Mouse (Mus musculus) CH12.LX (cell line): ENCODE data around the gene Cyp2w1. TPM values are rescaled to one million over a fixed set of nuclear protein-coding genes. Genes with fewer than 3 reads are reported as not detected.

Experiments used
- DNase-seq: peaks from one replicate; pipeline ENCODE4 v3.0.0-alpha.2; 2013; ENCODE audit errors: extremely low read depth
- H3K27ac ChIP-seq: 2 replicates; pipeline ENCODE4 v1.5.1; 2012; ENCODE audit warnings: low read depth, mild to moderate bottlenecking, control low read depth, moderate library complexity; ENCODE audit not compliant: insufficient read depth
- H3K27me3 ChIP-seq: replicated peaks from 2 replicates; pipeline ENCODE3; 2012; ENCODE audit warnings: inconsistent platforms
- H3K36me3 ChIP-seq, 2 experiments: replicated peaks in 1 of 2; 2 replicates each; pipeline versions ENCODE3 to v1.6.1; 2012; ENCODE audit warnings: inconsistent platforms in 1 of 2, low read length in 1 of 2, mild to moderate bottlenecking in 1 of 2, mixed read lengths in 1 of 2, moderate library complexity in 1 of 2; ENCODE audit not compliant: control insufficient read depth in 1 of 2, insufficient read depth in 1 of 2
- H3K4me1 ChIP-seq, 2 experiments: 2 replicates each; pipeline ENCODE4 v1.6.1; 2012; ENCODE audit warnings: inconsistent platforms in 1 of 2, moderate library complexity in 1 of 2; ENCODE audit not compliant: insufficient read depth in 2 of 2, control insufficient read depth in 1 of 2
- H3K4me2 ChIP-seq: 2 replicates; pipeline ENCODE4 v1.6.1; 2012; ENCODE audit warnings: low read depth, mild to moderate bottlenecking, control low read depth; ENCODE audit not compliant: poor library complexity, insufficient read depth, severe bottlenecking
- H3K4me3 ChIP-seq, 3 experiments: fragments of 150-350 bp in 1 of 3; sonication (generic) in 1 of 3; replicated peaks in 1 of 3; 2 replicates each; pipeline versions ENCODE3 to v1.5.1; 2011 to 2012; ENCODE audit warnings: low read depth in 2 of 3, low read length in 2 of 3, mild to moderate bottlenecking in 2 of 3, moderate library complexity in 2 of 3, control low read depth in 1 of 3, improper control_type of control experiment in 1 of 3, inconsistent platforms in 1 of 3, mixed read lengths in 1 of 3; ENCODE audit not compliant: poor library complexity in 1 of 3
- H3K79me2 ChIP-seq: replicated peaks from 2 replicates; pipeline ENCODE4 v1.6.1; 2012; ENCODE audit warnings: mild to moderate bottlenecking, moderate library complexity; ENCODE audit not compliant: control insufficient read depth, poor library complexity, insufficient read depth, severe bottlenecking; ENCODE audit errors: extremely low read depth
- H3K9ac ChIP-seq: 2 replicates; pipeline ENCODE4 v1.6.1; 2012; ENCODE audit warnings: low read depth, mild to moderate bottlenecking, control low read depth, moderate library complexity; ENCODE audit not compliant: insufficient read depth
- H3K9me3 ChIP-seq: replicated peaks from 2 replicates; pipeline ENCODE3; 2012; ENCODE audit warnings: low read length, inconsistent platforms, mixed read lengths
- BHLHE40 ChIP-seq: IDR thresholded peaks from 2 replicates; pipeline ENCODE4 v1.6.1; 2011; ENCODE audit warnings: mild to moderate bottlenecking, low read depth, low read length, improper control_type of control experiment
- CTCF ChIP-seq, 2 experiments: IDR thresholded peaks in 1 of 2; conservative IDR thresholded peaks in 1 of 2; 2 replicates each; pipeline ENCODE4 v1.5.1; 2011 to 2012; ENCODE audit warnings: low read depth in 2 of 2, low read length in 2 of 2, improper control_type of control experiment in 1 of 2, inconsistent platforms in 1 of 2, mild to moderate bottlenecking in 1 of 2, moderate library complexity in 1 of 2
- ETS1 ChIP-seq: conservative IDR thresholded peaks from 2 replicates; pipeline ENCODE4 v1.6.1; 2012; ENCODE audit warnings: low read depth, mild to moderate bottlenecking, inconsistent platforms, low read length, improper control_type of control experiment, moderate library complexity
- HCFC1 ChIP-seq: IDR thresholded peaks from 2 replicates; pipeline ENCODE4 v1.6.1; 2012; ENCODE audit warnings: low read depth, mild to moderate bottlenecking, inconsistent platforms, low read length, improper control_type of control experiment
- MAZ ChIP-seq: IDR thresholded peaks from 2 replicates; pipeline ENCODE4 v1.6.1; 2012; ENCODE audit warnings: low read depth, mild to moderate bottlenecking, inconsistent platforms, low read length, improper control_type of control experiment, moderate library complexity
- MEF2A ChIP-seq: IDR thresholded peaks from 2 replicates; pipeline ENCODE4 v1.6.1; 2014; ENCODE audit warnings: low read depth, mild to moderate bottlenecking, inconsistent platforms, low read length, improper control_type of control experiment, borderline replicate concordance
- MYC ChIP-seq: IDR thresholded peaks from 2 replicates; pipeline ENCODE4 v1.6.1; 2011; ENCODE audit warnings: low read depth, mild to moderate bottlenecking, improper control_type of control experiment, low read length
- NELFE ChIP-seq: IDR thresholded peaks from 2 replicates; pipeline ENCODE4 v1.6.1; 2011; ENCODE audit warnings: low read depth, low read length, improper control_type of control experiment
- PAX5 ChIP-seq: IDR thresholded peaks from 2 replicates; pipeline ENCODE4 v1.6.1; 2012; ENCODE audit warnings: low read length, inconsistent platforms, mixed read lengths
- RAD21 ChIP-seq: IDR thresholded peaks from 2 replicates; pipeline ENCODE4 v1.6.1; 2011; ENCODE audit warnings: low read depth, mild to moderate bottlenecking, low read length, improper control_type of control experiment, moderate library complexity
- RCOR1 ChIP-seq: conservative IDR thresholded peaks from 2 replicates; pipeline ENCODE4 v1.6.1; 2012; ENCODE audit warnings: low read depth, mild to moderate bottlenecking, inconsistent platforms, low read length, improper control_type of control experiment
- SMC3 ChIP-seq: IDR thresholded peaks from 2 replicates; pipeline ENCODE4 v1.6.1; 2011; ENCODE audit warnings: low read depth, low read length, improper control_type of control experiment
- ZMIZ1 ChIP-seq: IDR thresholded peaks from 2 replicates; pipeline ENCODE4 v1.6.1; 2012; ENCODE audit warnings: low read depth, mild to moderate bottlenecking, inconsistent platforms, low read length, improper control_type of control experiment
- ZNF384 ChIP-seq: IDR thresholded peaks from 2 replicates; pipeline ENCODE4 v1.6.1; 2012; ENCODE audit warnings: low read depth, low read length, improper control_type of control experiment, inconsistent platforms
- dilution Hi-C: fragments of 300-500 bp; cut with MboI; formaldehyde crosslinking; loops from 2 replicates; pipeline ENCODE4 v1.14.3; 2020; ENCODE audit warnings: low sequenced_read_pairs; ENCODE audit not compliant: extremely low pct_unique_long_range_greater_than_20kb, extremely low pct_ligation_motif_present
- in situ Hi-C: fragments of 300-500 bp; cut with MboI; formaldehyde crosslinking; loops from 3 replicates; pipeline ENCODE4 v1.14.3; 2019; ENCODE audit warnings: low sequenced_read_pairs, low pct_ligation_motif_present, low pct_unique_long_range_greater_than_20kb, mixed read lengths
- polyA plus RNA-seq: library from polyadenylated mRNA; unstranded; fragments of >175 nt; gene quantifications from 2 replicates; pipeline ENCODE4 v1.2.1, GENCODE M21; 2012; ENCODE audit warnings: low read depth; ENCODE audit not compliant: insufficient read length
- total RNA-seq, 2 experiments: library from RNA; depleted of rRNA; stranded (reverse); fragments of 300-350 nt in 1 of 2; fragments of >200 nt in 1 of 2; gene quantifications; 2 replicates each; pipeline ENCODE4 v1.2.3; 2012 to 2014

Gene Cyp2w1
- total and polyA plus RNA-seq, 3 experiments: not detected

GRCm38 (mm10) chr5:139303646-139304061, 48.8 kb upstream of the Cyp2w1 start (continued):
- TF ChIP-seq ETS1 (peak; percentile 98), MEF2A (peak; percentile 98), RAD21 (no peak; the same call in none of the 2 replicates)

- Histone ChIP-seq H3K9me3 (peaks cover 16% of the 10 kb centered on the region), H3K4me1 (peaks cover 21 to 71% of the 10 kb centered on the region in 2 experiments), H3K9ac (no peak overlapping the region), H3K4me3 (no peak overlapping the region), H3K36me3 (peaks cover 40 to 64% of the 10 kb centered on the region in 2 experiments), H3K27me3 (no peaks in the 10 kb centered on the region), H3K4me2 (no peak overlapping the region), H3K27ac (peak overlapping the region; percentile 25), H3K79me2 (peaks cover 62% of the 10 kb centered on the region)
- TF ChIP-seq MEF2A (no peak), ETS1 (0 out of 2 replicates have a peak, but pooled peaks have one; percentile 19), RCOR1 (0 out of 2 replicates have a peak, but pooled peaks have one; percentile 0), ZMIZ1 (no peak), BHLHE40 (0 out of 2 replicates have a peak, but pooled peaks have one; percentile 24), NELFE (no peak), PAX5 (no peak)
- dilution Hi-C loops: no loop called here
- in situ Hi-C loops: no loop called here
- DNase-seq: no peak
Observed at GRCm38 (mm10) chr5:139309946-139310345, 42.5 kb upstream of the Cyp2w1 start.

- Histone ChIP-seq H3K4me3 (no peak overlapping the region), H3K4me2 (no peak overlapping the region), H3K9ac (no peak overlapping the region), H3K36me3 (peaks cover 38 to 62% of the 10 kb centered on the region in 2 experiments)
- DNase-seq: no peak
- TF ChIP-seq MEF2A (no peak), HCFC1 (no peak), CTCF (conservative IDR thresholded peaks at IDR 0.05 in 1 of 2, IDR thresholded peaks at IDR 0.05 in 1 of 2; ENCODE audit: low read depth in 2 of 2, low read length in 2 of 2) (no peak), MAZ (no peak), ZNF384 (peak; percentile 86), ETS1 (peak; percentile 67), SMC3 (no peak), MYC (no peak), PAX5 (no peak), RCOR1 (no peak)
- TF ChIP-seq, all 38 proteins: peak for 2
- Histone ChIP-seq H3K9me3 (peaks cover 16% of the 10 kb centered on the region), H3K27ac (peak overlapping the region; percentile 25), H3K4me1 (peaks cover 23 to 71% of the 10 kb centered on the region in 2 experiments), H3K79me2 (peaks cover 67% of the 10 kb centered on the region), H3K27me3 (no peaks in the 10 kb centered on the region)
- dilution Hi-C loops (no loop called here), in situ Hi-C loops (no loop called here)
Observed at GRCm38 (mm10) chr5:139310477-139310876, 41.9 kb upstream of the Cyp2w1 start.
